Mouse (Mus musculus): ENCODE measurements around the gene Acot13.
"Not testable (repeated sequence)": the region's sequence is repeated elsewhere in the genome, so short reads cannot be mapped to it uniquely, and the experiment has no call there.

Acot13 gene

GRCm38 (mm10) chr13:24778706-24779380, 52.5 kb downstream of the Acot13 start:
- DNase-seq = no peak

- DNase-seq = no peak
These were observed 53.3 kb downstream of the Acot13 start for GRCm38 (mm10) chr13:24778026-24778425.

GRCm38 (mm10) chr13:24776146-24776844, 55.0 kb downstream of the Acot13 start:
- peak; percentile 31 for DNase-seq

- not testable (repeated sequence) for DNase-seq
These were observed 59.9 kb downstream of the Acot13 start for GRCm38 (mm10) chr13:24771482-24771881.
